Mouse (Mus musculus) adrenal gland, postnatal 14 days (tissue): ENCODE results near the gene Jak1. TPM values are rescaled to one million over a fixed set of nuclear protein-coding genes. Genes with fewer than 3 reads are reported as not detected.

ENCODE experiments used
- DNase-seq: peaks from one replicate; pipeline ENCODE4 v3.0.0; 2021; ENCODE audit warnings: mixed read lengths
- long read RNA-seq, 2 experiments: library from polyadenylated mRNA; stranded (forward); transcript quantifications; one replicate each; pipeline ENCODE4 v2.0.0; 2021
- total RNA-seq: library from RNA; stranded (reverse); gene quantifications from 2 replicates; pipeline ENCODE4 v1.2.3, GENCODE M21; 2021

The Jak1 gene
- total RNA-seq, result 116 and 125 TPM in 2 replicates
- long read RNA-seq, experiment 1, full-length matches to known transcripts, result 47 of 76 reads
- long read RNA-seq, experiment 1, partial matches to known transcripts, result 15 of 76 reads
- long read RNA-seq, experiment 1, other reads (novel, unspliced or antisense), result 14 of 76 reads
- long read RNA-seq, experiment 2, full-length matches to known transcripts, result 36 of 62 reads
- long read RNA-seq, experiment 2, partial matches to known transcripts, result 19 of 62 reads
- long read RNA-seq, experiment 2, other reads (novel, unspliced or antisense), result 7 of 62 reads

- DNase-seq, result peak; percentile 99
Measured at GRCm38 (mm10) chr4:101264741-101265513, at the start of gene Jak1. Jak1 (minus strand) TSS chr4:101265282.

GRCm38 (mm10) chr4:101312055-101312454 lies 47.0 kb upstream of the Jak1 start:
- no peak for DNase-seq

- DNase-seq, result no peak
Measured at GRCm38 (mm10) chr4:101308166-101308565, 43.1 kb upstream of the Jak1 start.

GRCm38 (mm10) chr4:101307286-101307685 lies 42.2 kb upstream of the Jak1 start:
- DNase-seq, result no peak

- DNase-seq, result no peak
Measured at GRCm38 (mm10) chr4:101306132-101306915, 41.2 kb upstream of the Jak1 start.

- DNase-seq, result peak; percentile 33
Measured at GRCm38 (mm10) chr4:101305126-101305525, 40.0 kb upstream of the Jak1 start.

- no peak for DNase-seq
Measured at GRCm38 (mm10) chr4:101304114-101304513, 39.0 kb upstream of the Jak1 start.

GRCm38 (mm10) chr4:101300392-101300910 lies 35.4 kb upstream of the Jak1 start:
- DNase-seq, result no peak

DNA sequence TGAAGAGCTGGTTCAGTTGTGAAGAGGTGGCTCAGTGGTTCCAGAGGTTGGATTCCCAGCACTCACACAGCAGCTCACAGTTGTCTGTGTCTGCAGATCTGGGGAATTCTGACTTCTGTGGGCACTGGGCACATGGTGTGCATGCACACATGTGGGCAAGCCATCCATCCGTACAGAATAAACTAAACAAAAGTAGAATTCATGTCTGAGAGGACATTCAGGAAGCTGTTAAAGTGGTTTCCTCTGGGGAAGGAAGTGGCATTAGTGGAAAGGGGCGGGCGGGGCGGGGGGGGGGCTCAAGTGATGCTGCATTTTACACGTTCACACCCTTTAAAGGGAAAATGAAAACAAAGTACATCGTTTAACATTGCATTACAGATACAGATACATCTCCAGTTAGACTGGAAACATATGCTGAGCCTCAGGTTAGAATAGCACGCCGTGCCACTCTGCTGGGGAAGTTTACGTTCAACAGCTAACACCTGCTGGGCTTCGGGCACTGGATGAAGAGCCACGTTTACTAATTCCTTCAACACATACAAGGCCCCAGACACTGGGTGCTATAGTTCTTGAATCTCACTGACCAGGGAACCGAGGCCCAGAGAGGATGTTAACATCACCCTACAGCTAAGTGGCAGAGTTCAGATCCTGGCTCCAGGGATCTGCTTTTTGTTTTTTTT lies 33.4 kb upstream of the Jak1 start:
- no peak for DNase-seq

DNA sequence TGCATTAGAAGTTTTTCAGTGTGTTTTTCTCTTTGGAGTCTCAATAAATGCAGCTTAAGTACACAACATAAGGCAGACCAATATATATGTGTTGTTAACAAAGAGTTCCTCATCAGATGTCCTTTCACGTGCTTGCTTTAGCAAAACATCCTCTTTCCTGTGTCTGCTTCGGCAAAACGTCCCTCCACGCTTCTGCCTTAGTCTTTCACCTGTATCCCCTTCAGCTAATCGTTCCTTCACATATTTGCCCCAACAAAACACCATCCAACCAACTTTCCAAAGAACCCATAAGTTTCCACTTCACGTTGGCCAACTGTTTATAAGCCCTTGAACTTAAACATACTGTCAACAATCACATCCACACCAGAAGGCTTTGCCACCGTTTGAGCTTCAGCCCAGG lies 31.8 kb upstream of the Jak1 start:
- DNase-seq, result no peak

DNA sequence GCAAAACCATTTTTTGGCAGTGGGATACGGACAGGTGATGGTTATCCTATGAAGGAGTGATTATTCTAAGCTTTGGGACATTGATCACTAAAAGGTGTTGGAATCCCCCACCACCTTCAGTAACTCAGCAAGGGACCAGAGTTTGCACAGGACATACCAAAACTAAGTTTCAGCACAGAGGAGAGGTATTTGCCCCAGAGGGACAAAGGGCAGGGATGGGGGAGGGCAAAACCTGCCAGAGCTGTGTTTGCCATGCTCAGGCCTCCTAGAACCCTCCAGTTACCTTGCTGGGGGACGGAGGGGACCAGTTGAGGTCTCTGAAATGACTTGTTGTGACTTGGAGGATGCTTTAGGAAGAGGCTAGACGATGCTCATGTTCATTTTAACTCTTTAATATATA lies 30.7 kb upstream of the Jak1 start:
- DNase-seq, result no peak

DNA sequence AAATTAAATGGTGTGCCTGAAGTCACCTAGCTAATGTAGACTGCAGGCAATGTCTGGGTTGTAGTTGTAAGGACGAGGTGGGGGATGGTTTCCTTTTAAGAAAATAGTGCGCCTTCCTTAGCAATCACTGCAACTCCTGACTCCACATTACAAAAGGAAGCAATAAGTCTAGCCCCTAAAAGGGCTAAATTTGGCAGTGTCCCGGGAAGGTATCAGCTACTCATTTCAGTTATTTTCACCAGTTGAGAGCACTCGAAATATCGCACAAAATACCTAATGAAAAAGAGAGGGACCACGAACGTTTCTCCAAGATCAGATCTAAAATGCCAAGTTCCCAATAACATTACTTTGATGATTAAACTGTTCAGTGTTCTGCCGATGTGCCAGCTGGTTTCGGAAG lies 28.6 kb upstream of the Jak1 start:
- DNase-seq, result no peak

- peak; percentile 76 for DNase-seq
Measured at GRCm38 (mm10) chr4:101292736-101293541, 27.9 kb upstream of the Jak1 start.

- DNase-seq, result peak; percentile 91
Measured at GRCm38 (mm10) chr4:101292028-101292735, 27.1 kb upstream of the Jak1 start.

GRCm38 (mm10) chr4:101288292-101288691 lies 23.2 kb upstream of the Jak1 start:
- no peak for DNase-seq

DNA sequence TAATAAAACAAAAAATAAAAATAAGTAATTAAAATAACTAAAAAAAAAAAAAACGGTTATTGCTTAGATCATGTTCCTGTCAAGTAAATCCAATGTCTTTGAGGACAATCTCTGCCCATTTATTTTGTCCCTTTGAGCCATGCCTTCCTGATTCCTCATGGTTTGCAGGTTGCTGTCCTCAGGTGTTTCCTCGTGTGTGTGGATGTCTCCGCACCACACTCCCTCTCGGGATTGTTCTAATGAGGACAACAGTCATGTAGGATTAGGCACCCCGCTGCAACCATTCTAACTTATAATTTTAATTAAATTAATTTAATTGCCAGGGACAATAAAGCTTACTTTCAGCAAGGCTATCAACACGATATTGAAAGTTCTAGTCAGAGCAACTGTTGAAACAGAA lies 21.5 kb upstream of the Jak1 start:
- no peak for DNase-seq

GRCm38 (mm10) chr4:101285906-101286432 lies 20.9 kb upstream of the Jak1 start:
- no peak for DNase-seq

DNA sequence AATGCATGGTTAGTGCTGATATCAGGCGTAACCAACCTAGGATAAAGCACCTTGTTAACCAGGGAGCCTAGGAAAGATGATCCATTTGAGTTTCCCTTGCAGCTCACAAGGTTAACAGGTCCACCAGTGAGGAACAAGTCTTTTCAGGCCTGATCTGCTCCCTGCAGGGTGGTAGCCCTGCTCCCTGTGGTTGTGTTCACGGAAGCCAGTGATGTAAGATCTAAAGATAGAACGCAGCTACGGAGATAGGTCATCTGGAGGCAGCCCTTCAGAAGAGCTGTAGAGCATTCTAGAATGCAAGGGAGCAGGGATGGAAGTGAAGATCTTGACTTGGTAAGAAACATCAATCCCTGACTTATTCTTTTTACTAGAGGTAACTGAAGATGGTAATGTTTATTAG lies 18.9 kb upstream of the Jak1 start:
- no peak for DNase-seq

GRCm38 (mm10) chr4:101282237-101282636 lies 17.2 kb upstream of the Jak1 start:
- DNase-seq, result no peak

DNA sequence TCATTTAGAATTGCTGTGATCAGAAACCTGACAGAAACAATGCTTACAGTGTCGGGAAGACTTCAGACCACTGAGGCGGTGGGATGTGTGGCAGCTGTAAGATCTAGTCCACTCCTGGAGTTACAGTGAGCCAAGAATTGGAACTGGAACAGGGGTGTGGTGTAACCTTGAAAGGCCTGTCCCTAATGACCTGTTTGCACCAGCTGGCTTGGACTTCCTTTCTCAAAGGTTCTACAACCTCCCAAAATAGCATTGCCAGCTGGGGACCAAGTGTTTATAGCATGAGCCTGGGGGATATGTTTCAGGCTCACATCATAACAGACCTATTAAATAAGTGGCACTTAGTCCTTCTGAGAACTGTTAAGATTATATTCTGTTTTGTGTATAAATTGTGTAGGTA lies 15.0 kb upstream of the Jak1 start:
- no peak for DNase-seq
